Mouse (Mus musculus) forebrain, embryonic 10.5 days (tissue): ENCODE results near the gene Armcx1. TPM values are rescaled to one million over a fixed set of nuclear protein-coding genes. Genes with fewer than 3 reads are reported as not detected.
A peak's percentile ranks its signal among the peaks of the same experiment; 100 is the strongest.
"Not testable (repeated sequence)": the region's sequence is repeated elsewhere in the genome, so short reads cannot be mapped to it uniquely, and the experiment has no call there.

ENCODE experiments used
- DNase-seq: peaks from one replicate; pipeline ENCODE4 v3.0.0-alpha.2; 2017; ENCODE audit warnings: low spot score; ENCODE audit errors: extremely low spot score
- H3K27ac ChIP-seq: fragments of 300-500 bp; sonication (generic); 2 replicates; pipeline ENCODE4 v1.5.1; 2016; ENCODE audit warnings: mild to moderate bottlenecking
- H3K27me3 ChIP-seq: fragments of 300-500 bp; sonication (generic); 2 replicates; pipeline ENCODE4 v1.6.1; 2016; ENCODE audit warnings: mild to moderate bottlenecking; ENCODE audit not compliant: poor library complexity, severe bottlenecking
- H3K36me3 ChIP-seq: fragments of 300-500 bp; sonication (generic); replicated peaks from 2 replicates; pipeline ENCODE4 v1.6.1; 2016; ENCODE audit warnings: mild to moderate bottlenecking, moderate library complexity
- H3K4me1 ChIP-seq: fragments of 300-500 bp; sonication (generic); 2 replicates; pipeline ENCODE4 v1.6.1; 2016
- H3K4me3 ChIP-seq: fragments of 300-500 bp; sonication (generic); 2 replicates; pipeline ENCODE4 v1.5.1; 2016; ENCODE audit warnings: mild to moderate bottlenecking, moderate library complexity
- H3K9me3 ChIP-seq: fragments of 300-500 bp; sonication (generic); 2 replicates; pipeline ENCODE4 v1.6.1; 2016; ENCODE audit warnings: mild to moderate bottlenecking, moderate library complexity
- WGBS: fragments of 180-500 bp; shearing (Covaris S2); methylation state at CpG from one replicate; pipeline ENCODE4 v1.1.7; 2016; 5-methylcytosine and 5-hydroxymethylcytosine counted together
- polyA plus RNA-seq: library from polyadenylated mRNA; unstranded; fragments of >200 nt; fragmentation: Nextera tagmentation; extraction: Ambion mirVana; gene quantifications from 2 replicates; pipeline ENCODE4 v1.2.1, GENCODE M21; 2016

Armcx1 gene
- 42.6 and 42.7 TPM in 2 replicates for polyA plus RNA-seq

- 14% methylated on average over 16 of the region's 16 CpGs for WGBS
- DNase-seq: peak; percentile 69
- peak within 1 kb of the TSS; percentile 59 for H3K4me3 ChIP-seq
- H3K27ac ChIP-seq: peak within 1 kb of the TSS; percentile 91
- peaks cover 13% of the 10 kb centered on the region for H3K36me3 ChIP-seq
- peaks cover 62% of the 10 kb centered on the region for H3K27me3 ChIP-seq
- no peaks in the 10 kb centered on the region for H3K9me3 ChIP-seq
- peaks cover 9% of the 10 kb centered on the region for H3K4me1 ChIP-seq
Observed at GRCm38 (mm10) chrX:134717752-134718308, at the start of gene Armcx1. TSS of gene Armcx1 (plus strand) at chrX:134717963.

- Histone ChIP-seq H3K27ac (peak overlapping the region; percentile 75), H3K4me1 (peaks cover 26% of the 10 kb centered on the region), H3K36me3 (no peaks in the 10 kb centered on the region), H3K27me3 (peaks cover 23% of the 10 kb centered on the region), H3K4me3 (no peak overlapping the region), H3K9me3 (peaks cover 4% of the 10 kb centered on the region; the same call in 1 of the 2 replicates)
- WGBS: 26% methylated on average over 5 of the region's 5 CpGs
- peak; percentile 30 for DNase-seq
Observed at GRCm38 (mm10) chrX:134675022-134675421, 42.7 kb upstream of the Armcx1 start.

- Histone ChIP-seq H3K36me3 (no peaks in the 10 kb centered on the region), H3K27me3 (peaks cover 19% of the 10 kb centered on the region), H3K4me1 (peaks cover 26% of the 10 kb centered on the region), H3K4me3 (no peak overlapping the region), H3K27ac (peak overlapping the region; percentile 75; the same call in 1 of the 2 replicates), H3K9me3 (peaks cover 4% of the 10 kb centered on the region; the same call in 1 of the 2 replicates)
- 58% methylated on average over 1 of the region's 1 CpGs for WGBS
- DNase-seq: no peak
Observed at GRCm38 (mm10) chrX:134675959-134676358, 41.8 kb upstream of the Armcx1 start.

GRCm38 (mm10) chrX:134684936-134685335, 32.8 kb upstream of the Armcx1 start:
- WGBS: 32% methylated on average over 5 of the region's 5 CpGs
- Histone ChIP-seq H3K9me3 (no peaks in the 10 kb centered on the region), H3K4me3 (peak overlapping the region; percentile 65), H3K27me3 (peaks cover 56% of the 10 kb centered on the region), H3K36me3 (peaks cover 21% of the 10 kb centered on the region), H3K4me1 (peaks cover 16% of the 10 kb centered on the region), H3K27ac (peak overlapping the region; percentile 93)
- peak; percentile 26 for DNase-seq

GRCm38 (mm10) chrX:134686267-134686666, 31.5 kb upstream of the Armcx1 start, which contains the start of gene Armcx4:
TSS of gene Armcx4 (plus strand) at chrX:134686519.
- H3K9me3 ChIP-seq: no peaks in the 10 kb centered on the region
- peak within 1 kb of the TSS; percentile 93 for H3K27ac ChIP-seq
- H3K4me3 ChIP-seq: peak within 1 kb of the TSS; percentile 65
- H3K36me3 ChIP-seq: peaks cover 34% of the 10 kb centered on the region
- H3K27me3 ChIP-seq: peaks cover 69% of the 10 kb centered on the region
- DNase-seq: peak; percentile 81
- WGBS: 17% methylated on average over 33 of the region's 33 CpGs
- H3K4me1 ChIP-seq: peaks cover 16% of the 10 kb centered on the region

- 22% methylated on average over 16 of the region's 16 CpGs for WGBS
- peak; percentile 36 for DNase-seq
- H3K27ac ChIP-seq: peak overlapping the region; percentile 93
- peaks cover 16% of the 10 kb centered on the region for H3K4me1 ChIP-seq
- H3K36me3 ChIP-seq: peaks cover 39% of the 10 kb centered on the region
- H3K4me3 ChIP-seq: peak overlapping the region; percentile 65
- H3K27me3 ChIP-seq: peaks cover 74% of the 10 kb centered on the region
- no peaks in the 10 kb centered on the region for H3K9me3 ChIP-seq
Observed at GRCm38 (mm10) chrX:134686739-134687171, 31.0 kb upstream of the Armcx1 start.

- Histone ChIP-seq H3K4me1 (peaks cover 16% of the 10 kb centered on the region), H3K36me3 (peaks cover 68% of the 10 kb centered on the region), H3K9me3 (no peaks in the 10 kb centered on the region), H3K27me3 (peaks cover 92% of the 10 kb centered on the region), H3K27ac (no peak overlapping the region), H3K4me3 (no peak overlapping the region)
- WGBS: 90% methylated on average over 2 of the region's 2 CpGs
- no peak for DNase-seq
Observed at GRCm38 (mm10) chrX:134689676-134690075, 28.1 kb upstream of the Armcx1 start.

- peaks cover 94% of the 10 kb centered on the region for H3K27me3 ChIP-seq
- no peak for DNase-seq
- H3K36me3 ChIP-seq: peaks cover 82% of the 10 kb centered on the region
- H3K4me1 ChIP-seq: peaks cover 10% of the 10 kb centered on the region
- 90% methylated on average over 10 of the region's 10 CpGs for WGBS
- H3K4me3 ChIP-seq: no peak overlapping the region
- no peaks in the 10 kb centered on the region for H3K9me3 ChIP-seq
- no peak overlapping the region for H3K27ac ChIP-seq
Observed at GRCm38 (mm10) chrX:134690871-134691539, 26.8 kb upstream of the Armcx1 start.

- WGBS: 90% methylated on average over 2 of the region's 2 CpGs
Observed at GRCm38 (mm10) chrX:134691540-134691935, 26.2 kb upstream of the Armcx1 start.

GRCm38 (mm10) chrX:134716863-134717262, 900 bp upstream of the Armcx1 start:
- Histone ChIP-seq H3K27me3 (peaks cover 53% of the 10 kb centered on the region), H3K9me3 (no peaks in the 10 kb centered on the region), H3K36me3 (peaks cover 13% of the 10 kb centered on the region), H3K4me1 (peaks cover 9% of the 10 kb centered on the region), H3K4me3 (peak overlapping the region; percentile 59; the same call in 1 of the 2 replicates), H3K27ac (peak overlapping the region; percentile 91; the same call in 1 of the 2 replicates)
- DNase-seq: no peak
- 35% methylated on average over 3 of the region's 3 CpGs for WGBS

More at GRCm38 (mm10) chrX:134691540-134691935, 26.2 kb upstream of the Armcx1 start:
- peaks cover 90% of the 10 kb centered on the region for H3K27me3 ChIP-seq
- DNase-seq: no peak
- H3K4me1 ChIP-seq: peaks cover 10% of the 10 kb centered on the region
- peaks cover 85% of the 10 kb centered on the region for H3K36me3 ChIP-seq
- H3K4me3 ChIP-seq: no peak overlapping the region
- no peaks in the 10 kb centered on the region for H3K9me3 ChIP-seq
- no peak overlapping the region for H3K27ac ChIP-seq

- peak; percentile 63 for DNase-seq
- WGBS: 33% methylated on average over 14 of the region's 14 CpGs
- peaks cover 13% of the 10 kb centered on the region for H3K36me3 ChIP-seq
- H3K9me3 ChIP-seq: no peaks in the 10 kb centered on the region
- H3K27ac ChIP-seq: peak overlapping the region; percentile 91
- H3K27me3 ChIP-seq: peaks cover 64% of the 10 kb centered on the region
- H3K4me3 ChIP-seq: peak overlapping the region; percentile 59
- peaks cover 11% of the 10 kb centered on the region for H3K4me1 ChIP-seq
Observed at GRCm38 (mm10) chrX:134718524-134718923, 761 bp downstream of the Armcx1 start.

GRCm38 (mm10) chrX:134723762-134724161, 6.0 kb downstream of the Armcx1 start:
- WGBS: 13% methylated on average over 2 of the region's 2 CpGs
- not testable (repeated sequence) for H3K4me3 ChIP-seq
- H3K27me3 ChIP-seq: peaks cover 71% of the 10 kb centered on the region

GRCm38 (mm10) chrX:134729778-134730177, 12.0 kb downstream of the Armcx1 start:
- H3K27me3 ChIP-seq: peaks cover 86% of the 10 kb centered on the region
- no peak overlapping the region for H3K4me3 ChIP-seq
- 48% methylated on average over 4 of the region's 4 CpGs for WGBS
- H3K27ac ChIP-seq: no peak overlapping the region
- H3K36me3 ChIP-seq: no peaks in the 10 kb centered on the region
- no peaks in the 10 kb centered on the region for H3K9me3 ChIP-seq
- DNase-seq: no peak
- H3K4me1 ChIP-seq: no peaks in the 10 kb centered on the region

More at GRCm38 (mm10) chrX:134723762-134724161, 6.0 kb downstream of the Armcx1 start:
- not testable (repeated sequence) for H3K4me1 ChIP-seq, H3K9me3 ChIP-seq, DNase-seq
- H3K27ac ChIP-seq: peak overlapping the region; percentile 15; the same call in 1 of the 2 replicates
- peaks cover 13% of the 10 kb centered on the region for H3K36me3 ChIP-seq
